Mouse (Mus musculus) limb, embryonic 15.5 days (tissue): ENCODE data around the gene Elobl. TPM values are rescaled to one million over a fixed set of nuclear protein-coding genes. Genes with fewer than 3 reads are reported as not detected.

ENCODE experiments used
- ATAC-seq: fragments of 200-750 bp; cut with Nextera tagmentation; 2 replicates; pipeline ENCODE4 v1.8.0; 2017; ENCODE audit warnings: low read depth, moderate TSS enrichment; ENCODE audit not compliant: insufficient number of reproducible peaks, low FRiP score, low TSS enrichment
- H3K27ac ChIP-seq: fragments of 300-500 bp; sonication (generic); 2 replicates; pipeline ENCODE4 v1.5.1; 2015; ENCODE audit warnings: moderate library complexity, mild to moderate bottlenecking, inconsistent platforms
- H3K27me3 ChIP-seq: fragments of 300-500 bp; sonication (generic); 2 replicates; pipeline ENCODE4 v1.6.1; 2015; ENCODE audit warnings: inconsistent platforms
- H3K36me3 ChIP-seq: fragments of 300-500 bp; sonication (generic); 2 replicates; pipeline ENCODE4 v1.6.1; 2015; ENCODE audit warnings: inconsistent platforms
- H3K4me1 ChIP-seq: fragments of 300-500 bp; sonication (generic); 2 replicates; pipeline ENCODE4 v1.6.1; 2015; ENCODE audit warnings: inconsistent platforms
- H3K4me2 ChIP-seq: fragments of 300-500 bp; sonication (generic); 2 replicates; pipeline ENCODE4 v1.6.1; 2015; ENCODE audit warnings: mild to moderate bottlenecking, inconsistent platforms
- H3K4me3 ChIP-seq: fragments of 300-500 bp; sonication (generic); 2 replicates; pipeline ENCODE4 v1.5.1; 2015; ENCODE audit warnings: mild to moderate bottlenecking, inconsistent platforms
- H3K9ac ChIP-seq: fragments of 300-500 bp; sonication (generic); 2 replicates; pipeline ENCODE4 v1.6.1; 2015; ENCODE audit warnings: inconsistent platforms
- H3K9me3 ChIP-seq: fragments of 300-500 bp; sonication (generic); 2 replicates; pipeline ENCODE4 v1.6.1; 2016; ENCODE audit warnings: inconsistent platforms
- WGBS: fragments of 180-500 bp; shearing (Covaris S2); methylation state at CpG from one replicate; pipeline ENCODE4 v1.1.7; 2015; 5-methylcytosine and 5-hydroxymethylcytosine counted together
- polyA plus RNA-seq: library from polyadenylated mRNA; unstranded; fragments of >200 nt; fragmentation: Nextera tagmentation; extraction: Ambion mirVana; gene quantifications from 2 replicates; pipeline ENCODE4 v1.2.1, GENCODE M21; 2015

Elobl gene
- polyA plus RNA-seq, 1 experiment from 2014 or later: not detected

DNA sequence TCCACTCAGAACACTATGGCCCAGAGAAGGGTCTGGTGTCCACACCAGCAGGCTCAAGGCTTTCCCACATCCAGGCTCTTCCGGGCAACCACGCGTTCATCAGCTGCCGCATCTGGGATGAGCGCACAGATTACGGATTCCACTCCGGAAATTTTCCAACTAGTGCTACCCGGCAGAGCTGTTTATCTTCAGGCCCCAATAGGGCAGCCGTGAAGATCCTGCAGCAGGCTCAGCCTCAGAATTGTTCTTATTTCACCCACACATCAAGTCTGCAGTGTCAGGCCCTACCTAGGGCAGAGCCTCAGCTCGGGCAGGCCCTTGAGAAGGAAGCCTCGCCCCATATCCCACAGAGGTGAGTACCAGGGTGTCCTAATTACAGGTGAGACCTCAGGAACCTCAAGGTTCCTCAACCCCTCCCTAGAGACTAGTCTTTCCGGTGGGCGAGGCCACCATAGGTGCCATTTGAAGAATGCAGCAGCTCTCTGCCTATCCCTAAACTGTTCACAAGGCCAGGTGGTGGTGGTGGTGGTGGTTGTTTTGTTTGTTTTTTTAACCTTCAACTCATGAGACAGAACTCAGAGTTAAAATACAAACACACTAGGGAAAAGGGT, 16.0 kb downstream of the Elobl start:
- H3K4me2 ChIP-seq: no peak overlapping the region
- H3K27ac ChIP-seq: no peak overlapping the region
- WGBS: 86% methylated on average over 13 of the region's 13 CpGs
- no peaks in the 10 kb centered on the region for H3K27me3 ChIP-seq
- H3K36me3 ChIP-seq: peaks cover 22% of the 10 kb centered on the region
- no peak for ATAC-seq
- no peak overlapping the region for H3K4me3 ChIP-seq
- H3K4me1 ChIP-seq: peaks cover 2% of the 10 kb centered on the region; the same call in 1 of the 2 replicates
- no peaks in the 10 kb centered on the region for H3K9me3 ChIP-seq
- H3K9ac ChIP-seq: no peak overlapping the region

GRCm38 (mm10) chr11:88949802-88950639, 16.7 kb downstream of the Elobl start:
- Histone ChIP-seq H3K9ac (no peak overlapping the region), H3K4me2 (no peak overlapping the region), H3K36me3 (peaks cover 29% of the 10 kb centered on the region), H3K4me3 (no peak overlapping the region), H3K27me3 (no peaks in the 10 kb centered on the region), H3K9me3 (no peaks in the 10 kb centered on the region), H3K4me1 (no peaks in the 10 kb centered on the region), H3K27ac (no peak overlapping the region)
- 86% methylated on average over 8 of the region's 8 CpGs for WGBS
- ATAC-seq: no peak

- Histone ChIP-seq H3K36me3 (peaks cover 39% of the 10 kb centered on the region), H3K4me2 (no peak overlapping the region), H3K27me3 (no peaks in the 10 kb centered on the region), H3K4me1 (no peaks in the 10 kb centered on the region), H3K27ac (no peak overlapping the region), H3K4me3 (no peak overlapping the region), H3K9ac (no peak overlapping the region), H3K9me3 (no peaks in the 10 kb centered on the region)
- ATAC-seq: no peak
- 65% methylated on average over 8 of the region's 8 CpGs for WGBS
These were observed 17.8 kb downstream of the Elobl start for GRCm38 (mm10) chr11:88948896-88949295.

- Histone ChIP-seq H3K4me1 (no peaks in the 10 kb centered on the region), H3K4me2 (no peak overlapping the region), H3K36me3 (peaks cover 39% of the 10 kb centered on the region), H3K9ac (no peak overlapping the region), H3K9me3 (no peaks in the 10 kb centered on the region), H3K4me3 (no peak overlapping the region), H3K27ac (no peak overlapping the region), H3K27me3 (no peaks in the 10 kb centered on the region)
- WGBS: 79% methylated on average over 7 of the region's 8 CpGs
- no peak for ATAC-seq
These were observed 20.7 kb downstream of the Elobl start for GRCm38 (mm10) chr11:88945971-88946585.

- Histone ChIP-seq H3K9me3 (no peaks in the 10 kb centered on the region), H3K27ac (no peak overlapping the region), H3K4me1 (no peaks in the 10 kb centered on the region), H3K27me3 (no peaks in the 10 kb centered on the region), H3K36me3 (peaks cover 26% of the 10 kb centered on the region), H3K4me3 (no peak overlapping the region), H3K9ac (no peak overlapping the region), H3K4me2 (no peak overlapping the region)
- WGBS: 74% methylated on average over 12 of the region's 12 CpGs
- no peak for ATAC-seq
These were observed 25.2 kb downstream of the Elobl start for GRCm38 (mm10) chr11:88941489-88941888.

GRCm38 (mm10) chr11:88939634-88940033, 27.1 kb downstream of the Elobl start:
- Histone ChIP-seq H3K4me2 (no peak overlapping the region), H3K27me3 (no peaks in the 10 kb centered on the region), H3K4me1 (no peaks in the 10 kb centered on the region), H3K9ac (no peak overlapping the region), H3K36me3 (peaks cover 24% of the 10 kb centered on the region), H3K27ac (no peak overlapping the region), H3K9me3 (no peaks in the 10 kb centered on the region), H3K4me3 (no peak overlapping the region)
- 87% methylated on average over 4 of the region's 4 CpGs for WGBS
- no peak for ATAC-seq

DNA sequence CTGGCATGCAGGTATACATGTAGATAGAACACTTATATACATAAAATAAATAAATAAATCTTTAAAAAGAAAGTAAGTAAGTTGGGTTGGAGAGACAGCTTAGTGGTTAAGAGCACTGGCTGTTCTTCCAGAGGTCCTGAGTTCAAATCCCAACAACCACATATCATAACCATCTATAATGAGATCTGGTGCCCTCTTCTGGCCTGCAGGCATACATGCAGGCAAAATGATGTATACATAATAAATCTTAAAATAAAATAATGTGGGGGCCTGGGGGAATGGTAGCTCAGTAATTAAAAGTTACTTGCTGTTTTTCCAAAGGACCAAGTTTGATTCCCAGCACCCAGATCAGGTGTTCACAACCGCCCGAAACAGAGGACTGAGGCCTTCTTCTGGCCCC, 28.0 kb downstream of the Elobl start:
- ATAC-seq: no peak
- Histone ChIP-seq H3K4me3 (no peak overlapping the region), H3K4me2 (no peak overlapping the region), H3K9me3 (no peaks in the 10 kb centered on the region), H3K36me3 (peaks cover 26% of the 10 kb centered on the region), H3K27ac (no peak overlapping the region), H3K4me1 (no peaks in the 10 kb centered on the region), H3K9ac (no peak overlapping the region), H3K27me3 (no peaks in the 10 kb centered on the region)
- WGBS: 97% methylated on average over 2 of the region's 2 CpGs

DNA sequence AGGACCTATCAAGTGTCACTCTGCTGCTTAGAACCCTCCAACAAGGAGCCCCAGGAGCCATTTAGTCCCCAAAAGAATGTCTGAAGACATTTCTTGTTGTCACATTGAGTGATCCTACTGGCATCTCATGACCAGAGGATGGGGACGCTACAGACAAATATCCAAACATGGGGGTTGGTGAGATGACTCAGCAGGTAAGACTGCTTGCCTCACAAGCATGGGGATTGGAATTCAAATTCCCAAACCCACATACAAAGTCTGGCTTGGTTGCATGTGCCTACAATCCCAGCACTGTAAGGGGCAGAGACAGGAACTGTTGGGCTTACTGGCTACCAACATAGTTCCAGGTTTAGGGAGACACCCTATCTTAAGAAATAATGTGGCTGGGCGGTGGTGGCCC, 28.8 kb downstream of the Elobl start:
- H3K27ac ChIP-seq: no peak overlapping the region
- no peaks in the 10 kb centered on the region for H3K9me3 ChIP-seq
- peaks cover 26% of the 10 kb centered on the region for H3K36me3 ChIP-seq
- ATAC-seq: no peak
- 91% methylated on average over 2 of the region's 2 CpGs for WGBS
- H3K27me3 ChIP-seq: no peaks in the 10 kb centered on the region
- H3K4me2 ChIP-seq: no peak overlapping the region
- no peak overlapping the region for H3K9ac ChIP-seq
- no peaks in the 10 kb centered on the region for H3K4me1 ChIP-seq
- H3K4me3 ChIP-seq: no peak overlapping the region

DNA sequence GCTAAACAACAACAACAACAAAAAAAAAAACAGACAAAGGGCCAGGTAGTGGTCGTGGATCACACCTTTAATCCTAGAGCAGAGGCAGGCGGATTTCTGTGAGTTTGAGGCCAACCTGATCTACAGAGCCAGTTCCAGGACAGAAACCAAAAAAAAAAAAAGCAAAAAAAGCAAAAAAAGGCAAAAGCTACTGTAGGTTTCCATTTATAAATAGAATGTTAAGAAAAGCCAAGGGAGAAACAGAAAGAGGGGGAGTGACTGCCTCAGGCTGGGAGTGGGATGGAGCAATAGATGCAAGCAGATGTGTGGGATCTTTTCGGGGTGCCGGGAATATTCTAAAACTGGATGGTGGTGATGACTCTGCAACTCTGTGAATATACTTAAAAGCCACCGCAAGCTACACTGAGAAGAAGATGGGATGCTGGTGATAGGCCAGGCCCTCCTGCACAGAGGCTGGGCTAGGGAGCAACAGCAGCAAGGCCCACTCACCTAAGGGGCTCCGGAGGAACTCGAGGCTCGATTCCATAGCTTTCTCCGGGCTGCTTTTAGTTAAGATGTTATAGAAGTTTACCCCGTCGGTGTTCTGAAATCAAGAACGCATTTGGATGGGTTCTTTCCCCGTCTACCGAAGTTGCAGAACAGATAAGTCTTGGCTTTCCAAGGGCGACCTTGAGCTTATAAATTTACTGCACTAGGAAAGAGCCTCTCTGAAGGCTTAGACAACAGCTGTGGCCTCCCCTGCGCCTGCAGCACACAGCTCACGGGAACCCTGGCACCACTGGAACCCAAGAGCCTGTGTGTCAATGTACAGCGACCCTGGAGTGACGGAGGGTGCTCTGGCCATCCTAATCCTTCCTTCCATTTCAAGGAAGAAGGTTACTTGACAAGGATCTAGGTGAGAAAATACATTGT, 32.4 kb downstream of the Elobl start:
- WGBS: 93% methylated on average over 19 of the region's 19 CpGs
- no peak overlapping the region for H3K27ac ChIP-seq
- H3K27me3 ChIP-seq: no peaks in the 10 kb centered on the region
- H3K36me3 ChIP-seq: peaks cover 39% of the 10 kb centered on the region
- H3K4me3 ChIP-seq: no peak overlapping the region
- no peaks in the 10 kb centered on the region for H3K4me1 ChIP-seq
- no peak overlapping the region for H3K4me2 ChIP-seq
- H3K9me3 ChIP-seq: no peaks in the 10 kb centered on the region
- no peak for ATAC-seq
- H3K9ac ChIP-seq: no peak overlapping the region

- peaks cover 46% of the 10 kb centered on the region for H3K36me3 ChIP-seq
These were observed 33.7 kb downstream of the Elobl start for GRCm38 (mm10) chr11:88933030-88933429.

GRCm38 (mm10) chr11:88931692-88932530, 34.8 kb downstream of the Elobl start:
- 80% methylated on average over 14 of the region's 14 CpGs for WGBS
- ATAC-seq: no peak

More at GRCm38 (mm10) chr11:88933030-88933429, 33.7 kb downstream of the Elobl start:
- WGBS: 89% methylated on average over 9 of the region's 9 CpGs
- no peaks in the 10 kb centered on the region for H3K9me3 ChIP-seq
- no peak overlapping the region for H3K9ac ChIP-seq
- no peak for ATAC-seq
- no peaks in the 10 kb centered on the region for H3K27me3 ChIP-seq
- no peak overlapping the region for H3K4me2 ChIP-seq
- no peaks in the 10 kb centered on the region for H3K4me1 ChIP-seq
- no peak overlapping the region for H3K27ac ChIP-seq
- H3K4me3 ChIP-seq: no peak overlapping the region

More at GRCm38 (mm10) chr11:88931692-88932530, 34.8 kb downstream of the Elobl start:
- Histone ChIP-seq H3K27me3 (no peaks in the 10 kb centered on the region), H3K4me2 (no peak overlapping the region), H3K4me1 (no peaks in the 10 kb centered on the region), H3K36me3 (peaks cover 54% of the 10 kb centered on the region), H3K4me3 (no peak overlapping the region), H3K9ac (no peak overlapping the region), H3K9me3 (no peaks in the 10 kb centered on the region), H3K27ac (no peak overlapping the region)
